Mouse (Mus musculus) left cerebral cortex, postnatal 36 days (tissue): ENCODE measurements around the gene Pou6f1. TPM values are rescaled to one million over a fixed set of nuclear protein-coding genes. Genes with fewer than 3 reads are reported as not detected.
"Not testable (repeated sequence)": the region's sequence is repeated elsewhere in the genome, so short reads cannot be mapped to it uniquely, and the experiment has no call there.

ENCODE experiments used
- DNase-seq, 2 experiments: peaks; one replicate each; pipeline ENCODE4 v3.0.0; 2021 to 2022; ENCODE audit warnings: low spot score in 2 of 2, mixed read lengths in 1 of 2
- intact Hi-C: fragments of 180-260 bp; cut with DNase I; formaldehyde crosslinking; loops from one replicate; pipeline ENCODE4 v1.15.1; 2025
- total RNA-seq, 2 experiments: library from RNA; stranded (reverse); gene quantifications; 2 replicates each; pipeline ENCODE4 v1.2.3; 2021

Gene Pou6f1
- total RNA-seq, 2 experiments from 2014 or later: 128 to 140 TPM

GRCm38 (mm10) chr15:100587166-100587565 lies 12.6 kb downstream of the Pou6f1 start:
- intact Hi-C loops: no loop called here
- no peak for DNase-seq

- intact Hi-C loops: no loop called here
- DNase-seq: no peak
Measured at GRCm38 (mm10) chr15:100585931-100586330, 13.9 kb downstream of the Pou6f1 start.

- DNase-seq: no peak
- intact Hi-C loops: no loop called here
Measured at GRCm38 (mm10) chr15:100580108-100580507, 19.7 kb downstream of the Pou6f1 start.

- intact Hi-C loops: no loop called here
- DNase-seq: no peak
Measured at GRCm38 (mm10) chr15:100577972-100578371, 21.8 kb downstream of the Pou6f1 start.

GRCm38 (mm10) chr15:100576810-100577209 lies 23.0 kb downstream of the Pou6f1 start:
- no peak for DNase-seq
- intact Hi-C loops: no loop called here

GRCm38 (mm10) chr15:100576392-100576791 lies 23.4 kb downstream of the Pou6f1 start:
- DNase-seq: no peak
- intact Hi-C loops: no loop called here

GRCm38 (mm10) chr15:100575366-100575765 lies 24.4 kb downstream of the Pou6f1 start:
- DNase-seq: no peak
- intact Hi-C loops: no loop called here

- DNase-seq: no peak
- intact Hi-C loops: no loop called here
Measured at GRCm38 (mm10) chr15:100574378-100574777, 25.4 kb downstream of the Pou6f1 start.

GRCm38 (mm10) chr15:100573946-100574345 lies 25.8 kb downstream of the Pou6f1 start:
- intact Hi-C loops: no loop called here
- no peak for DNase-seq

GRCm38 (mm10) chr15:100569239-100569638 lies 30.5 kb downstream of the Pou6f1 start:
- no peak for DNase-seq
- intact Hi-C loops: no loop called here

GRCm38 (mm10) chr15:100566531-100566930 lies 33.3 kb downstream of the Pou6f1 start:
- no peak for DNase-seq

GRCm38 (mm10) chr15:100557705-100558433 lies 41.9 kb downstream of the Pou6f1 start:
- no peak for DNase-seq
- intact Hi-C loops: no loop called here

More at GRCm38 (mm10) chr15:100566531-100566930, 33.3 kb downstream of the Pou6f1 start:
- intact Hi-C loops: no loop called here

GRCm38 (mm10) chr15:100556378-100556777 lies 43.4 kb downstream of the Pou6f1 start:
- intact Hi-C loops: no loop called here
- no peak for DNase-seq

- no peak for DNase-seq
- intact Hi-C loops: no loop called here
Measured at GRCm38 (mm10) chr15:100555965-100556364, 43.8 kb downstream of the Pou6f1 start.

- DNase-seq: peak; percentile 99
- intact Hi-C loops: loop anchor here (5.0 kb wide), 1 partner anchor 61 kb away; no protein-coding TSS in a partner anchor
Measured at GRCm38 (mm10) chr15:100551326-100552307, 48.2 kb downstream of the Pou6f1 start, which contains the start of gene Tfcp2. TSS of gene Tfcp2 (minus strand) at chr15:100552008.

GRCm38 (mm10) chr15:100550280-100550679 lies 49.5 kb downstream of the Pou6f1 start:
- intact Hi-C loops: loop anchor here (5.0 kb wide), 1 partner anchor 62 kb away; no protein-coding TSS in a partner anchor
- DNase-seq: no peak

GRCm38 (mm10) chr15:100543651-100544030 lies 56.1 kb downstream of the Pou6f1 start:
- intact Hi-C loops, DNase-seq: not testable (repeated sequence)

- intact Hi-C loops, DNase-seq: not testable (repeated sequence)
Measured at GRCm38 (mm10) chr15:100542876-100543650, 56.7 kb downstream of the Pou6f1 start.

- intact Hi-C loops: no loop called here
- DNase-seq: no peak
Measured at GRCm38 (mm10) chr15:100541426-100541825, 58.4 kb downstream of the Pou6f1 start.
